Mouse (Mus musculus) G1E (cell line): ENCODE data around the gene Cxcr5.

Source experiments
- CTCF ChIP-seq: IDR thresholded peaks from 2 replicates; pipeline ENCODE4 v1.5.1; 2012; ENCODE audit warnings: low read depth, low read length, inconsistent platforms, mixed read lengths
- GATA1 ChIP-seq: IDR thresholded peaks from 2 replicates; pipeline ENCODE4 v1.6.1; 2012; ENCODE audit warnings: borderline replicate concordance, low read length, inconsistent platforms, mixed read lengths

- TF ChIP-seq CTCF (no peak), GATA1 (no peak)
These were observed 93.5 kb downstream of the Cxcr5 start for GRCm38 (mm10) chr9:44468224-44468623.
